Mouse (Mus musculus): ENCODE measurements at regions not wholly inside any gene's neighbourhood (a gene's known extent, or its start where the extent isn't known, plus 50 kb on each side); places are given as distances from the start of the nearest gene placed in this dataset.
A peak's percentile ranks its signal among the peaks of the same experiment; 100 is the strongest.

- no peak for DNase-seq (ENCODE audit: extremely low spot score)
Observed at GRCm38 (mm10) chr1:190411756-190412155, 241.2 kb upstream of the Prox1 start.

GRCm38 (mm10) chr1:190403335-190403734 is 232.8 kb upstream of the Prox1 start:
- DNase-seq (ENCODE audit: extremely low spot score): no peak

- DNase-seq (ENCODE audit: extremely low spot score): no peak
Observed at GRCm38 (mm10) chr1:190398308-190398707, 227.8 kb upstream of the Prox1 start.

GRCm38 (mm10) chr1:190397811-190398210 is 227.3 kb upstream of the Prox1 start:
- DNase-seq (ENCODE audit: extremely low spot score): no peak

GRCm38 (mm10) chr1:190393061-190393460 is 222.5 kb upstream of the Prox1 start:
- no peak for DNase-seq (ENCODE audit: extremely low spot score)

GRCm38 (mm10) chr1:190388853-190389252 is 218.3 kb upstream of the Prox1 start:
- DNase-seq (ENCODE audit: extremely low spot score): no peak

- no peak for DNase-seq (ENCODE audit: extremely low spot score)
Observed at GRCm38 (mm10) chr1:190384555-190384954, 214.0 kb upstream of the Prox1 start.

- no peak for DNase-seq (ENCODE audit: extremely low spot score)
Observed at GRCm38 (mm10) chr1:190383256-190383838, 212.8 kb upstream of the Prox1 start.

GRCm38 (mm10) chr1:190380151-190380550 is 209.6 kb upstream of the Prox1 start:
- peak; percentile 14 for DNase-seq (ENCODE audit: extremely low spot score)

GRCm38 (mm10) chr1:190375160-190375880 is 204.8 kb upstream of the Prox1 start:
- DNase-seq (ENCODE audit: extremely low spot score): peak; percentile 12

- DNase-seq (ENCODE audit: extremely low spot score): no peak
Observed at GRCm38 (mm10) chr1:190374270-190374669, 203.8 kb upstream of the Prox1 start.

GRCm38 (mm10) chr1:190366631-190367030 is 196.1 kb upstream of the Prox1 start:
- DNase-seq (ENCODE audit: extremely low spot score): no peak

- no peak for DNase-seq (ENCODE audit: extremely low spot score)
Observed at GRCm38 (mm10) chr1:190365126-190365525, 194.6 kb upstream of the Prox1 start.

GRCm38 (mm10) chr1:190360661-190361060 is 190.1 kb upstream of the Prox1 start:
- no peak for DNase-seq (ENCODE audit: extremely low spot score)

- DNase-seq (ENCODE audit: extremely low spot score): no peak
Observed at GRCm38 (mm10) chr1:190357779-190358178, 187.3 kb upstream of the Prox1 start.

GRCm38 (mm10) chr1:190347610-190348009 is 177.1 kb upstream of the Prox1 start:
- no peak for DNase-seq (ENCODE audit: extremely low spot score)

GRCm38 (mm10) chr1:190340715-190341114 is 170.2 kb upstream of the Prox1 start:
- DNase-seq (ENCODE audit: extremely low spot score): no peak

- DNase-seq (ENCODE audit: extremely low spot score): no peak
Observed at GRCm38 (mm10) chr1:190334471-190334870, 164.0 kb upstream of the Prox1 start.

- no peak for DNase-seq (ENCODE audit: extremely low spot score)
Observed at GRCm38 (mm10) chr1:190334053-190334452, 163.5 kb upstream of the Prox1 start.

GRCm38 (mm10) chr1:190332001-190332400 is 161.5 kb upstream of the Prox1 start:
- DNase-seq (ENCODE audit: extremely low spot score): no peak

GRCm38 (mm10) chr1:190324562-190324961 is 154.0 kb upstream of the Prox1 start:
- DNase-seq (ENCODE audit: extremely low spot score): no peak

- DNase-seq (ENCODE audit: extremely low spot score): no peak
Observed at GRCm38 (mm10) chr1:190323671-190324070, 153.2 kb upstream of the Prox1 start.

- no peak for DNase-seq (ENCODE audit: extremely low spot score)
Observed at GRCm38 (mm10) chr1:190316175-190316574, 145.7 kb upstream of the Prox1 start.

GRCm38 (mm10) chr1:190309831-190310230 is 139.3 kb upstream of the Prox1 start:
- no peak for DNase-seq (ENCODE audit: extremely low spot score)

All from embryo, embryonic 9.5 days (tissue).